Mouse (Mus musculus): ENCODE measurements around the gene St7. TPM values are rescaled to one million over a fixed set of nuclear protein-coding genes. Genes with fewer than 3 reads are reported as not detected.
A peak's percentile ranks its signal among the peaks of the same experiment; 100 is the strongest.

St7 gene
- polyA plus RNA-seq, 1 experiment: 23.8 TPM

DNA sequence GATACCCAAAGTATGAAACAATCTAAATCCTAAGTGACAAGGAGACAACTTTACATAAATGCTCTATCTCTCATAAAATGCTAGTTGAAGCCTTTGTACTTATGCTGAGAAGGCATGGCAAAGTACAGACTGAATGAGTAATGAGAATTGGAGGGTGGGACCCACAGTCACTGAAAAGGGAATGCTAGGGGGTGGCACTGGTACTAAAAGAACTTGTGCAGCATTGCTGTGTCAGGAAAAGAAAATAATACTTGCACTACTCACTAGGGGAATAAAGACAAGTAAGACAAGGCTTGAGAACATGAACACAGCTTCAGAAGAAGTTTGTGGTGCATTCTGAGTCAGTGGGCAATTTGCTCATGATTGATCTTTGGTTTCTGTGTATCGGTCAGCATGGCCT is 90.8 kb downstream of the St7 start:
- no peak for TF ChIP-seq CTCF (IDR thresholded peaks at IDR 0.05; ENCODE audit: borderline replicate concordance, insufficient read depth, low read depth, low read length)
- no peak for TF ChIP-seq POLR2A (IDR thresholded peaks at IDR 0.05; ENCODE audit: borderline replicate concordance, insufficient read depth, low read length)
- 90% methylated on average over 1 of the region's 1 CpGs for WGBS
- Histone ChIP-seq H3K27me3 (ENCODE audit: control insufficient read depth, insufficient read depth, low read length) (no peaks in the 10 kb centered on the region), H3K27ac (ENCODE audit: insufficient read depth, low read length) (no peak overlapping the region), H3K4me3 (replicated peaks; ENCODE audit: insufficient read depth, low read depth, low read length) (no peak overlapping the region), H3K4me1 (ENCODE audit: control insufficient read depth, insufficient read depth, low read length) (peaks cover 4% of the 10 kb centered on the region; the same call in 1 of the 2 replicates)
- no peak for DNase-seq

DNA sequence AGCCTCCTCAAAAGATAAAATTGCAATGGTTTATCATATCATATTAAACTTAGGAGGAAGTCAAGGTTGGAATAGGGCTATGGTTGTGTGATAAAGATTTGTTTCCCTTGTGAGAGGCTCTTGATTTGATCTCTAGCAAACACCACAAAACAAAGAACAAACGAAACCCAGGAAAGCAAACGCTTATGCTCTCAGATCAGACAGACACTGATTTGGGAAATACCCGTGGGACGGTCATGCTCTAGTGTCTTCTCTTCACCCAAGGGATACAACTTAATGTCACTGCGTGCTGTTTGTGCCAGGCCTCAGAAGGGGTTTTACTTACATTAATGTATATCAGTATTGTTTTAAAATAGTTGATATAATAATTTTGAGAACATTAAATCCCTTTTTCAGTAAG is 91.8 kb downstream of the St7 start:
- no peak overlapping the region for H3K27ac ChIP-seq (ENCODE audit: insufficient read depth, low read length)
- 81% methylated on average over 5 of the region's 5 CpGs for WGBS
- H3K27me3 ChIP-seq (ENCODE audit: control insufficient read depth, insufficient read depth, low read length): no peaks in the 10 kb centered on the region
- H3K4me3 ChIP-seq (replicated peaks; ENCODE audit: insufficient read depth, low read depth, low read length): no peak overlapping the region
- TF ChIP-seq CTCF (IDR thresholded peaks at IDR 0.05; ENCODE audit: borderline replicate concordance, insufficient read depth, low read depth, low read length) (no peak), POLR2A (IDR thresholded peaks at IDR 0.05; ENCODE audit: borderline replicate concordance, insufficient read depth, low read length) (no peak)
- H3K4me1 ChIP-seq (ENCODE audit: control insufficient read depth, insufficient read depth, low read length): peaks cover 4% of the 10 kb centered on the region; the same call in 1 of the 2 replicates
- no peak for DNase-seq

DNA sequence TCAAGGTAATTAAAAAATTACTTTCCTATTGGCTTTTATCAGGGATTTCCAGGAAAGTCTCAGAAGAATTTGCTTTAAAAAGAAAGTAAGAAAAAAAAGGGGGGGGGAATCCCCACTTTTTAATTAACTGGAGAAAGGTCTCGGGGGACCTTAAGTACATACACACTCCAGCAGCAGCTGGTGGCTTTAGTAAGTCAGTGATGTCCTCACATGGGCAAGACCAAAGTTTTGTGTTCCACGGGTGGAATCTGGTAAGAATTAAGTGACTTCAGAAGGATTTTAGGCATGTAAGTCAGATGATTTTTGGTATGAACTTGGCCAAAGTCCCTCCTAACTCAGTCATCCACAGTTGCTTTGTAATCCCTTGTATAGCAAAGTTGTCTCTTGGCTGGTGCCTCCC is 92.5 kb downstream of the St7 start:
- no peak for DNase-seq
- Histone ChIP-seq H3K27ac (ENCODE audit: insufficient read depth, low read length) (no peak overlapping the region), H3K4me3 (replicated peaks; ENCODE audit: insufficient read depth, low read depth, low read length) (no peak overlapping the region), H3K27me3 (ENCODE audit: control insufficient read depth, insufficient read depth, low read length) (no peaks in the 10 kb centered on the region), H3K4me1 (ENCODE audit: control insufficient read depth, insufficient read depth, low read length) (peaks cover 7% of the 10 kb centered on the region; the same call in 1 of the 2 replicates)
- 45% methylated on average over 2 of the region's 2 CpGs for WGBS
- TF ChIP-seq POLR2A (IDR thresholded peaks at IDR 0.05; ENCODE audit: borderline replicate concordance, insufficient read depth, low read length) (no peak), CTCF (IDR thresholded peaks at IDR 0.05; ENCODE audit: borderline replicate concordance, insufficient read depth, low read depth, low read length) (no peak)

DNA sequence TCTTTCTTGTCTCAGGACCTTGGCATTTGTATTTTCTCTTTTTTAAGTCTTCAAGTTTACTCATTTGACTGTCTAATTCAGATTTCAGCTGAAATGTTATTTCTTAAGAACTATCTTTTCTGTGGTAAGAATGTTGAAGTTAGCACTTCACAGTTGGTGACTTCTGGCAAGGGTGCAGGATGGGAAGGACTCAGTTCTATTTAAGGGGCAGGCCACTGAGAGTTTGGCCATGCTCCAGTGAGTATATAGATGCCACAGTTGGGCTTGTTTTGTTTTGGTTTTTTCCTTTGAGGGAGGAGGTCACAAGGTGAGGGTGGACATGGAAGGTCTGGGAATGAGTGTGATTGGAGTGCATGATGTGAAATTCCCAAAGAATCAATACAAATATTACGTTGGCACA is 95.1 kb downstream of the St7 start:
- TF ChIP-seq CTCF (IDR thresholded peaks at IDR 0.05; ENCODE audit: borderline replicate concordance, insufficient read depth, low read depth, low read length) (no peak), POLR2A (IDR thresholded peaks at IDR 0.05; ENCODE audit: borderline replicate concordance, insufficient read depth, low read length) (no peak)
- 74% methylated on average over 1 of the region's 1 CpGs for WGBS
- DNase-seq: peak; percentile 39 to 63

DNA sequence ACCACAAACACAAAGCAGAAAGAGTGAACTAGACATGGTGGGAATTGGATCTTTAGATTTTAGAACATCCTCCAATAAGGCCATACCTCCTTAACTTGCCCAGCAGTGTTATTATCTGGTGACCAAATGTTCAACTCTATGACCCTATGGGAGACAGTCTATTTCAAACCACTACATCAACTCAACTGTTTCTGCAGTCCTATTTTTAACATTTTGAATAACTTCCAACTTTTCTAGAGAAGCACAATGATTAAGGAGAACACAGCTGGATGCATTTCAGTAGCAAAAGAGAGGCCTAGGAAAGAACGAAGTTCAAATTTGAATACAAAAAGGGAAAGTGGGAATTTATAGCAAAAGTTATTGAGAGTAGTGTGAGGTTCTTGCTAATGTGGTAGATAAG is 97.5 kb downstream of the St7 start:
- WGBS: 56% methylated on average over 1 of the region's 1 CpGs
- peaks cover 7% of the 10 kb centered on the region; the same call in 1 of the 2 replicates for H3K4me1 ChIP-seq (ENCODE audit: control insufficient read depth, insufficient read depth, low read length)
- H3K4me3 ChIP-seq (replicated peaks; ENCODE audit: insufficient read depth, low read depth, low read length): no peak overlapping the region
- no peak for TF ChIP-seq POLR2A (IDR thresholded peaks at IDR 0.05; ENCODE audit: borderline replicate concordance, insufficient read depth, low read length)
- TF ChIP-seq CTCF (IDR thresholded peaks at IDR 0.05; ENCODE audit: borderline replicate concordance, insufficient read depth, low read depth, low read length): no peak
- no peak for DNase-seq
- H3K27ac ChIP-seq (ENCODE audit: insufficient read depth, low read length): no peak overlapping the region
- no peaks in the 10 kb centered on the region for H3K27me3 ChIP-seq (ENCODE audit: control insufficient read depth, insufficient read depth, low read length)

More for the DNA sequence above, 95.1 kb downstream of the St7 start:
- Histone ChIP-seq H3K4me3 (replicated peaks; ENCODE audit: insufficient read depth, low read depth, low read length) (no peak overlapping the region), H3K27ac (ENCODE audit: insufficient read depth, low read length) (no peak overlapping the region), H3K27me3 (ENCODE audit: control insufficient read depth, insufficient read depth, low read length) (no peaks in the 10 kb centered on the region), H3K4me1 (ENCODE audit: control insufficient read depth, insufficient read depth, low read length) (peaks cover 7% of the 10 kb centered on the region; the same call in 1 of the 2 replicates)

DNA sequence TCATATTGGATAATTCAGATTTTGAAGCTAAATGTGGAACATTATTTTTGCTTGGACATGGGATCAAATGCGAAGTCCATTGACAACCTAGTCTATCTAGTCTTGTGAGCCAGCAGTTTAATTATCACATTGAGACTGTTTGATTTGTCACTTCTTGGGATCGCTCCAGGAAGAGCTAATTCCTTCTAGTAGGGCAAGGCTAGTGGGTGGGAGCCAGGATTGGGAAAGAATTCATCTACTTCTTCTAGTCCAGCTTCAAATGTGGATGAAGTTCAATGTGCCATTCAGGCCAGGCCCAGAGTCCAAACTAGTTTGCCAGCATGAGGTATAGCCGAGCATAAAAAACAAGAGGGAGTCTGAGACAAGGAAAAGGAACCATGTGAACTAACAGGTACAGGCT is 100.7 kb downstream of the St7 start:
- 44% methylated on average over 3 of the region's 3 CpGs for WGBS
- Histone ChIP-seq H3K27ac (ENCODE audit: insufficient read depth, low read length) (no peak overlapping the region), H3K4me3 (replicated peaks; ENCODE audit: insufficient read depth, low read depth, low read length) (no peak overlapping the region), H3K4me1 (ENCODE audit: control insufficient read depth, insufficient read depth, low read length) (peaks cover 3% of the 10 kb centered on the region), H3K27me3 (ENCODE audit: control insufficient read depth, insufficient read depth, low read length) (no peaks in the 10 kb centered on the region)
- DNase-seq: peak in 1 of 2 experiments; percentile 38
- TF ChIP-seq CTCF (IDR thresholded peaks at IDR 0.05; ENCODE audit: borderline replicate concordance, insufficient read depth, low read depth, low read length) (no peak), POLR2A (IDR thresholded peaks at IDR 0.05; ENCODE audit: borderline replicate concordance, insufficient read depth, low read length) (no peak)

DNA sequence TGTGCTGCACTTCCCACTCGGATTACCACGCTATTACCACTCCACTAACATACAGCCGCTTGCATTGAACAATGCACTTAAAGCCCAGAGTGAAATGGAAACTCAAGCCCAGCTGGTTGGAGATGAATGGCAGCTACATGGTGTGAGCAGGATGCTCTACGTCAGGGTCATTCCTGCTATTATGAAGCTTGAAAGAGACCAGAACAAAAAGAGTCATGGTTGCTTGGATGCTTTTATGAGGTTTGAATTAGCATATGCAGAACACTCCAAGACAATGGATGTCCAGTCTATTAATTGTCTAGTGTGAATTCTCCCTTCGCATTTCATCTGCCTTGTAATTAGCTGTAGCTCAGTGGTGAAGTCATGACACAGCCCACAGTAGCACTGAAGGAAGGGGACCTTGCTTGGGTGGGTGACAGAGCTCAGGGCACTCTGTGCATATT is 104.6 kb downstream of the St7 start:
- H3K4me3 ChIP-seq (replicated peaks; ENCODE audit: insufficient read depth, low read depth, low read length): no peak overlapping the region
- H3K4me1 ChIP-seq (ENCODE audit: control insufficient read depth, insufficient read depth, low read length): no peaks in the 10 kb centered on the region; the same call in 1 of the 2 replicates
- no peaks in the 10 kb centered on the region for H3K27me3 ChIP-seq (ENCODE audit: control insufficient read depth, insufficient read depth, low read length)
- H3K27ac ChIP-seq (ENCODE audit: insufficient read depth, low read length): no peak overlapping the region
- WGBS: 59% methylated on average over 5 of the region's 5 CpGs
- TF ChIP-seq CTCF (IDR thresholded peaks at IDR 0.05; ENCODE audit: borderline replicate concordance, insufficient read depth, low read depth, low read length) (no peak), POLR2A (IDR thresholded peaks at IDR 0.05; ENCODE audit: borderline replicate concordance, insufficient read depth, low read length) (no peak)
- DNase-seq: no peak

DNA sequence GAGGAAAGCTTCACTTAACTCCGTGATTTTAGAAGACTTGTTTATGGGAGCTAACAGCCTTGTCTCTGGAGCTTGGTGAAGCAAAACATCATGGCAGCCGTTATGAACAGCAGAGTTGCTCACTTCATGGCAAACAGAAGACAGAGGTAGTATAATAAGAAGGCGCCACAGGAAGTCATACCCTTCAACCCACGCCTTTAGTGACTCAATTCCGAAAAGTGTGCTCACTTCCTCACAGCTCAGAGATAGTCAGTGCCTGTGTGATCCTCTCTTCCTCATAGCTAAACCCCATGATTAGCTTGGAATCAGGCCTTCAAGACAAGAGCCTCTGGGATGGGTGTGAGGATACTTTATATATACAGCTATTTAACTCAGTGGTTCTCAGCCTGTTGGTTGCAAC is 108.0 kb downstream of the St7 start:
- H3K4me3 ChIP-seq (replicated peaks; ENCODE audit: insufficient read depth, low read depth, low read length): no peak overlapping the region
- TF ChIP-seq POLR2A (IDR thresholded peaks at IDR 0.05; ENCODE audit: borderline replicate concordance, insufficient read depth, low read length) (no peak), CTCF (IDR thresholded peaks at IDR 0.05; ENCODE audit: borderline replicate concordance, insufficient read depth, low read depth, low read length) (no peak)
- no peaks in the 10 kb centered on the region for H3K27me3 ChIP-seq (ENCODE audit: control insufficient read depth, insufficient read depth, low read length)
- no peak for DNase-seq
- H3K27ac ChIP-seq (ENCODE audit: insufficient read depth, low read length): no peak overlapping the region
- WGBS: 94% methylated on average over 5 of the region's 5 CpGs
- no peaks in the 10 kb centered on the region; the same call in 1 of the 2 replicates for H3K4me1 ChIP-seq (ENCODE audit: control insufficient read depth, insufficient read depth, low read length)
